Mouse (Mus musculus): ENCODE data around the gene Sfxn1.

DNA sequence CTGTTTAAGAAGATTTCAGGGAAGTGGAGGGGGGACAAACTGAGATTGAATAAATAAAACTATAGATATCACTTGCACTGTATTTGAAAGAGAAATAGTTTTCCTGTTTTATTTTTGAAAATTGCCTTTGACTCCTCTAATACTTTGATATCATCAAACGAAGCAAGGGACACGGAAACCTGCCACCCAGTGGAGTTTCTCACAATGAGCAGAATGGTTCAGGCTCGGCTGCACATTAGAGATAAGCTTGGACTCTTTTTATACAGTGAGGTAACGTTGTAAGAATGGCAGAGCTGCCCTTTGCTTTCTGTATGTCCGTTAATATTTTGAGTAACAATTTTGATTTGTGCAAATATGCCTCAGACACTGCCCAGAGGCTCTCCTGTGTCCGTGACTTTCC lies 20.1 kb downstream of the Sfxn1 start:
- TF ChIP-seq CTCF (IDR thresholded peaks at IDR 0.05): no peak
- no peak for TF ChIP-seq EP300 (IDR thresholded peaks at IDR 0.05)

All from lung, postnatal 0 days (tissue).